Mouse (Mus musculus): ENCODE measurements around the gene AU022252. TPM values are rescaled to one million over a fixed set of nuclear protein-coding genes. Genes with fewer than 3 reads are reported as not detected.

The AU022252 gene
- polyA plus RNA-seq, 1 experiment from 2014 or later, result 28.1 TPM

DNA sequence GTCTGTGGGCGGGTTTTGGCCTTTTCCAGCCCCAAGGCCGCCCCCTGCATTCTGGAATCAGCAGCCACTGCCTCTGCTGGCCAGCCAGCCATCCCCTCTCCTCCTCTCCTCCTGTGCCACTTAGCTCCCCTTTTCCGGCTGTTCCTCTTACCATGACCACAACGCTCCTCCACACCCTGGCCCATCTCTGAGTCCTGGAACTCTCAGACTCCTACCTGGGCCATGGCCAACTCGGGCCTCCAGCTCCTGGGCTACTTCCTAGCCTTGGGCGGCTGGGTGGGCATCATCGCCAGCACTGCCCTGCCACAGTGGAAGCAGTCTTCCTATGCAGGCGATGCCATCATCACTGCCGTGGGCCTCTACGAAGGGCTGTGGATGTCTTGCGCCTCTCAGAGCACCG is 22.8 kb upstream of the AU022252 start, which contains the start of gene Cldn19:
Gene Cldn19 (plus strand): TSS at position 64 of the 400 bp plus-strand sequence.
- Histone ChIP-seq H3K36me3 (no peaks in the 10 kb centered on the region), H3K4me2 (no peak within 1 kb of the TSS), H3K9me3 (no peaks in the 10 kb centered on the region), H3K27ac (no peak within 1 kb of the TSS), H3K4me3 (replicated peaks) (no peak within 1 kb of the TSS), H3K4me1 (peaks cover 8% of the 10 kb centered on the region; the same call in 1 of the 2 replicates), H3K27me3 (replicated peaks) (no peaks in the 10 kb centered on the region), H3K9ac (no peak within 1 kb of the TSS)
- no peak for ATAC-seq (ENCODE audit: insufficient read depth, low FRiP score, low read depth)
- 82% methylated on average over 12 of the region's 12 CpGs for WGBS

DNA sequence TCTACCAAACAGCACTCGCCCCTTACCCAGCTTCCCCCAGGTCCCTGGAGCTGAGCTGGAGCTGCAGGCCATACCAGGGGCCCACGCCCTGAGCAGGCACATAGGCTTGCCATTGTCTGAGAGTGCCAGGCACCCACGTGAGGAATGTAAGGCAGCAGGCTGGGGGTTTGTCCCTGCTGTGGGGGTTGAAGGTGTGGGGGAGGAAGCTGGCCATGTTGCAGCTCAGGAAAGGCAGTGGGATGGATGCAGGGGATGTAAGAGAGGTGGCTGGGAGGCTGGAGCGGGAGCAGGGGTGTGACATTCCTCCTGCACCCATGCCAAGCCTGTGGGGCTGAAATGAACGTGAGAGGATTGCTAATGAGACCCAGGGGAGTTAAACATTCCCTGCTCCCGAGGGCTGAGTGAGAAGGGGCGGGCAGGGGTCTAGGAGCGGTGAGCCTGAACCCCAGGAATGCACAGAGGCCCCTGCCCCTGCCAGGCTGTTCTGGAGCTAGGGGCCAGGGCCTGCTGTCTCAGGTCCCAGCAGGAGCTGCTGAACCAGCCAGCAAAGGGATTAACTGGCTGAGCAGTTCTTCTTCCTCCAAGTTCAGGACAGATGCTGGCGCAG is 21.6 kb upstream of the AU022252 start:
- no peak for ATAC-seq (ENCODE audit: insufficient read depth, low FRiP score, low read depth)
- Histone ChIP-seq H3K36me3 (no peaks in the 10 kb centered on the region), H3K27ac (no peak overlapping the region), H3K4me2 (no peak overlapping the region), H3K9me3 (no peaks in the 10 kb centered on the region), H3K9ac (no peak overlapping the region), H3K4me3 (replicated peaks) (no peak overlapping the region), H3K27me3 (replicated peaks) (no peaks in the 10 kb centered on the region), H3K4me1 (peaks cover 8% of the 10 kb centered on the region; the same call in 1 of the 2 replicates)
- 52% methylated on average over 9 of the region's 9 CpGs for WGBS

DNA sequence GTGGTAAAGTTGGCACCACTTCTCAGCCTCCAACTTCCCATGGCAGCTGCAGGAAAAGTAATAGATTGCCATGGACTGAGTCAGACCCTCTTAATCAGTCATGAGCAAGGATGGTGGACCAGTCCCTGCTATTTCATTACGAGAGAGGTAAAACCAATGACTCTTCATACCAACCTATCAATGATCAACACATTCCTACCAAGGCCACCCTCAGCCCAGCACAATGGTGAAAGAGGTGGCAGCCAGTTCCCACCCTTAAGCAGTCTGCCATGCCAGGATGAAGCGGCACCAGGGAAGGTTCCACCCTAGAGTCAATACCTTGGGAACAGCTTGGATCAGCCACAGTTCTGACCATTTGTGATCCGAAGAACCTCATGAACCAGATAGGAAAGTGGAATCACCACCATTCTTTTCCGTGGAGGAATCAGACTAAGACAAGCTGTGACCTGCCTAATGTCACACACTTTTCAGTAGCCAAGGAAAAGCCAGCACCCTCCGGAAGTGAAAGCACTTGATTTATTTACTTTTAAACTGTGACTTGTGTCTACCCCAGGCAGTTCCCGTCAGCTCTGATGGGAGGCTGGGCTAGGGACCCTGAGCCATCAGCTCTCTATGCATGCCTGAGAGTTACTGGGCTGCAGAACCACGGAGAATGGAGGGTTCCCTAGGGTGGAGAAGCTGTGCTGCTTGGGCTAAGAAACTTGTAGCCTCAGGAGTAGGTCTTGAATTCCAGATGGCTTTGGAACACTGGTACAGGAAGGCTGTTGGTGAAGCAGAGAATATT is 19.7 kb upstream of the AU022252 start:
- Histone ChIP-seq H3K9ac (no peak overlapping the region), H3K9me3 (no peaks in the 10 kb centered on the region), H3K4me1 (peaks cover 8% of the 10 kb centered on the region), H3K4me3 (replicated peaks) (no peak overlapping the region), H3K4me2 (no peak overlapping the region), H3K27me3 (replicated peaks) (no peaks in the 10 kb centered on the region), H3K27ac (no peak overlapping the region), H3K36me3 (no peaks in the 10 kb centered on the region)
- 48% methylated on average over 7 of the region's 7 CpGs for WGBS
- no peak for ATAC-seq (ENCODE audit: insufficient read depth, low FRiP score, low read depth)

DNA sequence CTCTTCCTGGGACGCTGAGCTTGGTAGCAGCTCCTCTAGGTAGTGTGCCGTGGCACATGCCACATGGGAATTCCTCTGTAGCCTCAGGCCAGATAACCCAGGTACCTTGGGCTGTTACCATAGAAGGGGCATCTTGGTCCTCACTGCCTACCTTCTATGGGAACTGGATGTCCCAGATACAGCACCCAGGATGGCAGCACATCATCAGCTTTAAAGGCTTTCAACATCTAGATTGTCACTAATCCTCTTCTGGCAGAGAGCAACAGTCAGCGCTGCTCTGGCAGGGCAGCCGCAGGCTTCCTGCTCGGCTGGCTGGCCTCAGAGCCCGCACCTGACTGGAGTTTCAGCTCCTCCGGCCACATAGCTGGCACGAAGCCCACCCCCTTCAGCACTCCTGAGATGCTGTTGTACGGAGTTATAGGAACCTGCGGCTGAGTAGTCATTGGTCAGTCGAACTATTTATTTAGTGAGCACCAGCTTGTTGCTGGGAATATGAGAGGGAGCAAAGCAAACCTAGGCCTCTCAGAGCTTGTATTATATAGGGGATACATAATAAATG is 16.0 kb upstream of the AU022252 start:
- ATAC-seq (ENCODE audit: insufficient read depth, low FRiP score, low read depth), result no peak
- no peak overlapping the region for H3K27ac ChIP-seq
- H3K4me2 ChIP-seq, result no peak overlapping the region

DNA sequence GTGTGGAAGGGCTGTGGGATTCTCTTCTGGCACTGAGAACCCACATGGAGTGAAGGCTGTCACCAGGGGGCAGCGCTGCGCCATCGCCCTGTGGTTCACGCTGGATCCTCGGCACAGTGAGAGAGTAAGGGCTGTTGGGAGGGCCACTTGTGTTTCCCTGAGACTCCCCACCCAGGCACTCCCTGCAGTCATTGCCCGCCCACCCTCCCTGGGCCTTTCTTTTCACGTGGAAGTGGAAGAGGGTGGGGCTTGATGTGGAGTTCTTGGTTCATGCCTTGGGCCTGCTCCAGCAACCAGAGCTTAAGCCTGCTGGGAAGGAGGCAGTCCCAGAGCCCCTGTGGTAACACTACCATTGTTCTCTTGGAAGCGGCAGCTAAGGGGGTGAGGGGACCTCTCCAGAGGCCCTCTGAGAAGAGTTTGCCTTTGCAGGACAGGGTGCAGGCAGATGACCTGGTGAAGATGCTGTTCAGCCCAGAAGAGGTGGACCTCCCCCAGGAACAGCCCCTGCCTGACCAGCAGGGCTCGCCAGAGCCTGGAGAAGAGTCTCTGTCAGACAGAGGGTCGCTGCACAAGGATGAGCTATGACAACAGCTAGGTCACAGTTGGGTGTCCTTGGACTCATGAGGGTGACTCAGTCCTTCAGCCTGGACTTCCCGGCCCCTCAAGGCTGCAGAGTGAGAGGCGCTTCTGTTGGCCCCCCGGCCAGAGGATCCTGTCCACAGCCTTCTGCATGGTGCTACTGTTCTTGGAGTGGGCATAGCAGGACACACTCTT is 15.1 kb upstream of the AU022252 start:
- H3K27me3 ChIP-seq (replicated peaks), result no peaks in the 10 kb centered on the region
- 0 out of 2 replicates have a peak, but pooled peaks cover 3% of the 10 kb centered on the region for H3K36me3 ChIP-seq
- peak overlapping the region; percentile 2; the same call in 1 of the 2 replicates for H3K27ac ChIP-seq
- no peaks in the 10 kb centered on the region; the same call in 1 of the 2 replicates for H3K4me1 ChIP-seq
- no peak overlapping the region for H3K4me3 ChIP-seq (replicated peaks)
- H3K4me2 ChIP-seq, result no peak overlapping the region
- no peak overlapping the region for H3K9ac ChIP-seq
- 38% methylated on average over 13 of the region's 13 CpGs for WGBS
- H3K9me3 ChIP-seq, result no peaks in the 10 kb centered on the region
- peak; percentile 64; the same call in 1 of the 2 replicates for ATAC-seq (ENCODE audit: insufficient read depth, low FRiP score, low read depth)

More for the DNA sequence above, 16.0 kb upstream of the AU022252 start:
- no peak overlapping the region for H3K9ac ChIP-seq
- H3K36me3 ChIP-seq, result 0 out of 2 replicates have a peak, but pooled peaks cover 3% of the 10 kb centered on the region
- H3K4me3 ChIP-seq (replicated peaks), result no peak overlapping the region
- 84% methylated on average over 11 of the region's 11 CpGs for WGBS
- no peaks in the 10 kb centered on the region for H3K27me3 ChIP-seq (replicated peaks)
- no peaks in the 10 kb centered on the region; the same call in 1 of the 2 replicates for H3K4me1 ChIP-seq
- no peaks in the 10 kb centered on the region for H3K9me3 ChIP-seq

DNA sequence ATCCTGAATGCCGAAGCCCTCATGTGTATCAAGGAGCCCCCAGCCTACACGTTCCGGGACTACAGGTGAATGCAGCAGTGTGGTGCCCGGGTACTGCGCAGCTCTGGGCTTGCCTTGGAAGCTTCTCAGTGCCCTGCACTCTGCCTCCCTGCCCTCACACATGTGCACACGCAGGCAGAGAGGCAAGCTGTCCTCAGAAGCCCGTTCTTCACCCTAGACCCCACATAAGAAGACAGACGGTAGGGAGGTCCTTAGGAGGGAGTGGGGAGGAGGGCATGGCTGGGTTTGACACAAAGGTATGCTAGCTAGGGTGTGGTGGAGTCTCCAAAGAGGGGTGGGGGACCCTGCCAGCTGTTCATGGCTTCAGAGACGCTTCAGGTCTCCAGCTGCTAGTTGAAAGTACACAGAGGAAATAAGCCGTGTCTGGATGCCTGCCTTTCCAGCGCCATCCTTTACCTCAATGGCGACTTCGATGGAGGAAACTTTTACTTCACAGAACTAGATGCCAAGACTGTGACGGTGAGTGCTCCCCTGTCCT is 14.2 kb upstream of the AU022252 start:
- ATAC-seq (ENCODE audit: insufficient read depth, low FRiP score, low read depth), result no peak
- no peaks in the 10 kb centered on the region for H3K9me3 ChIP-seq

DNA sequence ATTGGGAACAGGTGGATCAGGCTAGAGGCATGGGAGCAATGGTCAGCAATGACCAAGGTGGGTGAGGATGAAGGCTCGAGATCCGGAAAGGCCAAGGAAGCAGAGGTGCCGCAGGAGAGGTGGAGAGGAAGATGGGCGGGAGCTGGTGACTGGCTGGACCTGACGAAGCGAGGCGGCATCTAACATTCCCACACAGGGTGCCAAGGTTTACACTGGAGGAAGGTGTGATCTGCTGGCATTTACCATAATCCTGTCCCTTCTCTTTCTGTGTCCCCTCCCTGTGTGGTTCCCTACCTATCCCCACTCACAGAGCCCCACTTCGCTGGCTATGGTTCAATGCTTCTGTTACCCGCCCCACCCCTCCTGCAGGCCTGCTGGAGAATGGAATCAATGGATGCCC is 13.4 kb upstream of the AU022252 start:
- no peak for ATAC-seq (ENCODE audit: insufficient read depth, low FRiP score, low read depth)
- Histone ChIP-seq H3K27ac (no peak overlapping the region), H3K9me3 (no peaks in the 10 kb centered on the region), H3K4me3 (replicated peaks) (no peak overlapping the region), H3K4me2 (no peak overlapping the region), H3K36me3 (0 out of 2 replicates have a peak, but pooled peaks cover 3% of the 10 kb centered on the region), H3K27me3 (replicated peaks) (no peaks in the 10 kb centered on the region), H3K9ac (no peak overlapping the region), H3K4me1 (no peaks in the 10 kb centered on the region; the same call in 1 of the 2 replicates)
- 89% methylated on average over 9 of the region's 9 CpGs for WGBS

More for the DNA sequence above, 14.2 kb upstream of the AU022252 start:
- WGBS, result 78% methylated on average over 14 of the region's 14 CpGs
- Histone ChIP-seq H3K4me1 (no peaks in the 10 kb centered on the region; the same call in 1 of the 2 replicates), H3K36me3 (0 out of 2 replicates have a peak, but pooled peaks cover 3% of the 10 kb centered on the region), H3K9ac (no peak overlapping the region), H3K27me3 (replicated peaks) (no peaks in the 10 kb centered on the region), H3K4me2 (no peak overlapping the region), H3K4me3 (replicated peaks) (no peak overlapping the region), H3K27ac (no peak overlapping the region)

DNA sequence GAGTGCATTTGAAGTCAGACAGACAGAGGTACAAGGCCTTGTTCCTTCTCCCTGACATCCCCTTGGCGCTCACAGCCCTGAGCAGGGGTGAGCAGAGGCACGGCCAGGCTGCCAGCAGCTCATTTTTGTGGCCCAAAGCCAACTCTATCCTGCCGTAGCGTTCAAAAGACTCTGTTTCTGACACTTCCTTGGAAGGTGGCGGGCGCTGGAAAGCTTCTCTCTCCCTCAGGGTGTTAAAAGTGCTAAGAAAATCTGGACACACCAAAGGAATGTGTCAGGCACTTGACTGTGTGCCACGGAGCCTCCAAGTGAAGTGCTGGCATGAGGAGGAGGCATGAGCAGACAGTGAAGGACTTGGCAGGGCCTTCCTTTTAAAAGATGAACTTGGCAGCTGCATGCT is 13.0 kb upstream of the AU022252 start:
- H3K27ac ChIP-seq, result no peak overlapping the region
- 0 out of 2 replicates have a peak, but pooled peaks cover 3% of the 10 kb centered on the region for H3K36me3 ChIP-seq
- H3K4me3 ChIP-seq (replicated peaks), result no peak overlapping the region
- no peak overlapping the region for H3K4me2 ChIP-seq
- ATAC-seq (ENCODE audit: insufficient read depth, low FRiP score, low read depth), result no peak
- H3K9ac ChIP-seq, result no peak overlapping the region
- WGBS, result 61% methylated on average over 7 of the region's 7 CpGs
- no peaks in the 10 kb centered on the region; the same call in 1 of the 2 replicates for H3K4me1 ChIP-seq
- no peaks in the 10 kb centered on the region for H3K27me3 ChIP-seq (replicated peaks)
- H3K9me3 ChIP-seq, result no peaks in the 10 kb centered on the region

DNA sequence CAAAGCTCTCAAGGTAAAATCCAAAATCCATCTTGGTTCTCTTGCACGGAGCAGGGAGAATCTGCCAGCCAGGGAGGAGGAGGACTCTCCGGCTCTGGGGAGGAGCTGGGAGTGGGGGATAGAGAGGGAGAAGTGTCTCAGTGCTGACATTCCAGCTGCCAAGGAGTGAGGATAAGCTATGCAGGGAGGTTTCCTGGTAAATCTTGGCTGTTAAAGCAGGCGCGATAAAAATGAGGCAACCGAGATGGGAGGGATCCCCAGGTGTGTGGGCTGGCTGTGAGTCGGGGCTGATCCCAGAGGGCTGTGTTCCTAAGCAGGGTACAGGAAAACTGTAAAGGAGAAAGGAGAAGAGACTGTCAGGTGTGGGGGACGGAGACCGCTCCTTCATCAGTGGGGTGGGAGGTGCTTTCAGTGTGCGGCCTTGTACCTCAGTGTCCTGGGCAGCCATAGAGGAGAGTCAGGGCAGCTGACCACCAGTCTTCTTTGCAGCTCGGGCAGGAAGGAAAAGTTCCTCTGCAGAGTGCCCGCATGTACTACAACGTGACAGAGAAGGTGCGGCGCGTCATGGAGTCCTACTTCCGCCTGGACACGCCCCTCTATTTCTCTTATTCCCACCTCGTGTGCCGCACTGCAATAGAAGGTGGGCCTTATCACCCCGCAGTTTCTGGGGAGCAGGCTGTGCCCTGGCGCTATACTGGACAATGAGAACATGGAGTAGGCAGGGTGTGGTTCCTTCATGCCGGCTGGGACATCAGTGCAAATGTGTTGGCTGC is 12.1 kb upstream of the AU022252 start:
- H3K9ac ChIP-seq, result no peak overlapping the region
- no peaks in the 10 kb centered on the region for H3K9me3 ChIP-seq
- H3K4me2 ChIP-seq, result no peak overlapping the region
- no peaks in the 10 kb centered on the region; the same call in 1 of the 2 replicates for H3K4me1 ChIP-seq
- ATAC-seq (ENCODE audit: insufficient read depth, low FRiP score, low read depth), result no peak
- H3K36me3 ChIP-seq, result 0 out of 2 replicates have a peak, but pooled peaks cover 3% of the 10 kb centered on the region
- no peaks in the 10 kb centered on the region for H3K27me3 ChIP-seq (replicated peaks)
- no peak overlapping the region for H3K27ac ChIP-seq
- no peak overlapping the region for H3K4me3 ChIP-seq (replicated peaks)
- WGBS, result 76% methylated on average over 22 of the region's 22 CpGs

DNA sequence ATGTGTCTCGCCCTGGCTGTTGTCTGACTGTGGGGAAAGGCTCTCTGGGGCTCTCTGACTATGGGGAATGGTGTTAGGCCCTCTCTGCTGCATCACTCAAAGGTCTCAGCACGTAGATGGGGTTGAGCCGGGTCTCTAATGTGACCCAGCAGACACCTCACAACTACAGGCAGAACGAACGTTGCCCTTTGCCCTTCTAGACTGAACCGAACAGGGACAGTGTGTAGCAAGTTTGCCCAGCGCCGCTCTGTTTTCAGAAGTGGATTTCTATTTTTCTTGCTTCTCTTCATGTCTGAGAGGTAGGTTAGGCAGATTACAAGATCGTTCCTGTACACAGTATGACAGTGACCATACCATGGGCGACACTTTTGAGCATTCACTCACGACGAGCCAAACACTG is 10.1 kb upstream of the AU022252 start:
- no peaks in the 10 kb centered on the region for H3K9me3 ChIP-seq
- no peak overlapping the region for H3K4me2 ChIP-seq
- H3K36me3 ChIP-seq, result 0 out of 2 replicates have a peak, but pooled peaks cover 3% of the 10 kb centered on the region
- ATAC-seq (ENCODE audit: insufficient read depth, low FRiP score, low read depth), result no peak
- H3K9ac ChIP-seq, result no peak overlapping the region
- no peak overlapping the region for H3K4me3 ChIP-seq (replicated peaks)
- no peak overlapping the region for H3K27ac ChIP-seq
- 0 out of 2 replicates have a peak, but pooled peaks cover 6% of the 10 kb centered on the region for H3K4me1 ChIP-seq
- no peaks in the 10 kb centered on the region for H3K27me3 ChIP-seq (replicated peaks)
- 89% methylated on average over 12 of the region's 12 CpGs for WGBS

Data from stomach, embryonic 15.5 days (tissue).